Mouse (Mus musculus): ENCODE data around the gene Btbd35f9. TPM values are rescaled to one million over a fixed set of nuclear protein-coding genes. Genes with fewer than 3 reads are reported as not detected.
"Not testable (repeated sequence)": the region's sequence is repeated elsewhere in the genome, so short reads cannot be mapped to it uniquely, and the experiment has no call there.

The Btbd35f9 gene
- polyA plus RNA-seq (2015; fragmentation: Nextera tagmentation; extraction: Ambion mirVana), result not detected in 2 replicates

- DNase-seq (ENCODE audit: low spot score), result not testable (repeated sequence)
These were observed at the start of gene Btbd35f9 for GRCm38 (mm10) chrX:34161399-34161798. Gene Btbd35f9 (minus strand): TSS chrX:34161499.

Other genes starting within 250 kb of the Btbd35f9 start
- not detected in 2 replicates for gene Btbd35f6, start 205.0 kb downstream of the Btbd35f9 start, polyA plus RNA-seq (2015; fragmentation: Nextera tagmentation; extraction: Ambion mirVana)
- gene Gm21870, start 174.7 kb downstream of the Btbd35f9 start, polyA plus RNA-seq (2015; fragmentation: Nextera tagmentation; extraction: Ambion mirVana), result not detected in 2 replicates
- gene Spin2g, start 77.2 kb upstream of the Btbd35f9 start, polyA plus RNA-seq (2015; fragmentation: Nextera tagmentation; extraction: Ambion mirVana), result not detected in 2 replicates